Mouse (Mus musculus) embryonic facial prominence, embryonic 10.5 days (tissue): ENCODE data around the gene Syk. TPM values are rescaled to one million over a fixed set of nuclear protein-coding genes. Genes with fewer than 3 reads are reported as not detected.

Experiments used
- DNase-seq: peaks from one replicate; pipeline ENCODE4 v3.0.0-alpha.2; 2017; ENCODE audit warnings: low spot score
- H3K27ac ChIP-seq: fragments of 300-500 bp; sonication (generic); replicated peaks from 2 replicates; pipeline ENCODE4 v1.5.1; 2016; ENCODE audit warnings: mild to moderate bottlenecking
- H3K27me3 ChIP-seq: fragments of 300-500 bp; sonication (generic); replicated peaks from 2 replicates; pipeline ENCODE4 v1.6.1; 2016; ENCODE audit warnings: low read depth, mild to moderate bottlenecking; ENCODE audit not compliant: poor library complexity, severe bottlenecking
- H3K36me3 ChIP-seq: fragments of 300-500 bp; sonication (generic); replicated peaks from 2 replicates; pipeline ENCODE4 v1.6.1; 2016; ENCODE audit warnings: mild to moderate bottlenecking, moderate library complexity
- H3K4me1 ChIP-seq: fragments of 300-500 bp; sonication (generic); 2 replicates; pipeline ENCODE4 v1.6.1; 2016
- H3K4me3 ChIP-seq: fragments of 300-500 bp; sonication (generic); 2 replicates; pipeline ENCODE4 v1.5.1; 2016; ENCODE audit warnings: mild to moderate bottlenecking, moderate library complexity
- H3K9me3 ChIP-seq: fragments of 300-500 bp; sonication (generic); 2 replicates; pipeline ENCODE4 v1.6.1; 2016; ENCODE audit warnings: mild to moderate bottlenecking
- WGBS: fragments of 180-500 bp; shearing (Covaris S2); methylation state at CpG from one replicate; pipeline ENCODE4 v1.1.7; 2016; 5-methylcytosine and 5-hydroxymethylcytosine counted together
- polyA plus RNA-seq: library from polyadenylated mRNA; unstranded; fragments of >200 nt; fragmentation: Nextera tagmentation; extraction: Ambion mirVana; gene quantifications from 2 replicates; pipeline ENCODE4 v1.2.1, GENCODE M21; 2016

The Syk gene
- polyA plus RNA-seq, 1 experiment from 2014 or later, result 2.8 TPM

- H3K4me3 ChIP-seq, result no peak overlapping the region
- no peaks in the 10 kb centered on the region for H3K27me3 ChIP-seq
- H3K27ac ChIP-seq, result no peak overlapping the region
- H3K4me1 ChIP-seq, result peaks cover 5% of the 10 kb centered on the region; the same call in 1 of the 2 replicates
- DNase-seq, result no peak
- 94% methylated on average over 1 of the region's 1 CpGs for WGBS
- no peaks in the 10 kb centered on the region for H3K36me3 ChIP-seq
- no peaks in the 10 kb centered on the region for H3K9me3 ChIP-seq
Measured at GRCm38 (mm10) chr13:52607964-52608363, 25.0 kb downstream of the Syk start.

DNA sequence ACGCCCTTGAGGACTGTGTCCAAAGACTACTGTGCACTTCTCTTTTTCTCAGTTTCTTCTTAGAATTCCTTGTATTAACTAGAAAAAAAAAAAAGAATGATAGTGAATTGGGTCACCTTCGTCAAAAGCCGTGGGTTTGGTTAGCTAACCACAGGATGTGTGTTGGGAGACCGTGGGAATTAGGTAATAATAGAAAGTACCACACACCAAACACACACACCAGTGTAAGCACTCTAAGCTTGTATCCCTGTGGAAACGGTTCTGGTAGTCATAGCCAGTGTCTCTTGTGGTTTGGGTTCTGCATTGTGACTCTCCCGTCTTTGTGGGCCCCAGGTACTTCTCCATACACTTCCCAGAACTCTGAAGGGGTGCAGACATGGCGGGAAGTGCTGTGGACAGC, 27.5 kb downstream of the Syk start:
- no peaks in the 10 kb centered on the region for H3K4me1 ChIP-seq
- no peaks in the 10 kb centered on the region for H3K36me3 ChIP-seq
- no peaks in the 10 kb centered on the region for H3K9me3 ChIP-seq
- no peak for DNase-seq
- H3K4me3 ChIP-seq, result no peak overlapping the region
- H3K27me3 ChIP-seq, result no peaks in the 10 kb centered on the region
- 87% methylated on average over 7 of the region's 7 CpGs for whole genome bisulfite sequencing
- no peak overlapping the region for H3K27ac ChIP-seq

DNA sequence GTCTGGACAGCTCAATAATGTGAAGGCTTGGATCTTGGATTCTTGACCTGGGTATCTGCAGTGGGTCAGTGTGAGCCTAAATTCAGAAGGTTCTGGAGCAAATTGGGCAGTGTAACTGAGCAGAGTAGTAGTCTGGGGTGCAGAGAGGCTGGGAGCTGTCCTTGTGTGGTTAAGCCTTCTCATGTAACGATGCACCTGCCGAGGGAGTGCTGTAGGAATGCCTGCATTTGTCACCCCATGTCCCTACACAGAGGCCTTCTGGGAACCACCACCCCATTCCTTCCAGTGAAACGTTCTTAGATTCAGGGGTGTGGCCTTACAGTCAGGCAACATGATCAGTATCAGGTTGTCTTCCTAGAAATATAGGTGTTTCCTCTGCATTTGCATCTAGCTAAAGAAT, 30.3 kb downstream of the Syk start:
- WGBS, result 80% methylated on average over 3 of the region's 3 CpGs
- no peak overlapping the region for H3K4me3 ChIP-seq
- no peaks in the 10 kb centered on the region for H3K4me1 ChIP-seq
- no peak overlapping the region for H3K27ac ChIP-seq
- no peaks in the 10 kb centered on the region for H3K9me3 ChIP-seq
- no peaks in the 10 kb centered on the region for H3K36me3 ChIP-seq
- no peaks in the 10 kb centered on the region for H3K27me3 ChIP-seq
- no peak for DNase-seq

GRCm38 (mm10) chr13:52615085-52615484, 32.1 kb downstream of the Syk start:
- no peaks in the 10 kb centered on the region for H3K27me3 ChIP-seq
- 90% methylated on average over 4 of the region's 4 CpGs for WGBS
- no peak overlapping the region for H3K27ac ChIP-seq
- no peaks in the 10 kb centered on the region for H3K9me3 ChIP-seq
- no peaks in the 10 kb centered on the region for H3K4me1 ChIP-seq
- H3K4me3 ChIP-seq, result no peak overlapping the region
- H3K36me3 ChIP-seq, result no peaks in the 10 kb centered on the region
- no peak for DNase-seq

DNA sequence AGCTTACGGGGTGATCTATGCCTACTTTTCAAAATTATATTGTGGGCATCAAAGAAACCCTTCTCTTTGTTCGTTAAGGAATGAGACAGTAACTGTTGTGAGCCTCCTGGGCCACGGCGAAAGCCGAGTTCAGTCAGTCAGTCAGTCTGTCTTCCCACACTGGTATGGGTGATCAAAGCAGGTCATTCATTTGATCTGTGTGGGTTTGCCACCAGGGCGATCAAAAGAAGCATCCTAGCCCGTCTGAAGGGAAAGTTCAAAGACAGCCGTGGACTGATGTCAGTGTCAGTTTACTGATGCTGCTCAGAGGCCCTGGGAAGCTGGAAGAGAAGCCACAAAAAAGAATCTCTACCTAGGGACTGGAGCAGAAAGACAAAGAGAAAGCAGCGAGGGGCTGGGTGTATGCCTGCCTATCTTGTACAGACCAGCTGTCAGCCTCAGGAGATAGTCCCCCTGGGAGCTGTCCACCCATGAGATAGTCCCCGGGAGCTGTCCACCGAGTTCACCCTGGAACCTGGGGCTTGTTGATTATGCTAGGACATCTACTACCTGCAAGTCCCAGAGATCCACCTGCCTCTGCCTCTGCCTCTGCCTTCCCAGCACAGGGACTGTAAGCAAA, 34.2 kb downstream of the Syk start:
- H3K27me3 ChIP-seq, result 0 out of 2 replicates have a peak, but pooled peaks cover 3% of the 10 kb centered on the region
- H3K4me3 ChIP-seq, result no peak overlapping the region
- WGBS, result 74% methylated on average over 11 of the region's 11 CpGs
- no peaks in the 10 kb centered on the region for H3K36me3 ChIP-seq
- no peak overlapping the region for H3K27ac ChIP-seq
- H3K9me3 ChIP-seq, result no peaks in the 10 kb centered on the region
- H3K4me1 ChIP-seq, result no peaks in the 10 kb centered on the region
- no peak for DNase-seq

GRCm38 (mm10) chr13:52618592-52618991, 35.6 kb downstream of the Syk start:
- Histone ChIP-seq H3K27me3 (0 out of 2 replicates have a peak, but pooled peaks cover 3% of the 10 kb centered on the region), H3K27ac (no peak overlapping the region), H3K36me3 (no peaks in the 10 kb centered on the region), H3K9me3 (no peaks in the 10 kb centered on the region), H3K4me3 (no peak overlapping the region), H3K4me1 (no peaks in the 10 kb centered on the region)
- WGBS, result 87% methylated on average over 4 of the region's 4 CpGs
- no peak for DNase-seq

DNA sequence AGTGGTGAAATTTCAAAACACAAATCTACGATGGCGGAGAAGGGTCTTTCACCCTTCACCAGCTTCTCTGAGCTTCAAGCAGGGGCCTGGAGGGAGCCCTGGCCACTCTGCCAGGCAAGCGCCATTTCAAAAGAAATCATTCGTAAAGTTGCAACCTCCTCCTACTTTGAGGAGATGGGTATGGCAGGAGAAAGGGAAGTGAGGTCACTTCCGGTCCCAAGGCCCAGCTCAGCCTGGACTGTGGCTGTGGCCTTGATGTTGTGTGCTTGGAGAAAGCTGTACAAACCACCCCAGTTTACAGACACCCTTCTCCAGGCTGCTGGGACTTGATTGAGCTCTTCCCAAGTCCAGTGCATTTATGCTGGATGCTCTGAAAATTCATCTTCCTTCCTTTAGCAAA, 36.5 kb downstream of the Syk start:
- no peak overlapping the region for H3K4me3 ChIP-seq
- H3K27ac ChIP-seq, result no peak overlapping the region
- no peaks in the 10 kb centered on the region for H3K36me3 ChIP-seq
- H3K27me3 ChIP-seq, result 0 out of 2 replicates have a peak, but pooled peaks cover 3% of the 10 kb centered on the region
- no peaks in the 10 kb centered on the region for H3K9me3 ChIP-seq
- WGBS, result 87% methylated on average over 5 of the region's 5 CpGs
- no peak for DNase-seq
- no peaks in the 10 kb centered on the region for H3K4me1 ChIP-seq

DNA sequence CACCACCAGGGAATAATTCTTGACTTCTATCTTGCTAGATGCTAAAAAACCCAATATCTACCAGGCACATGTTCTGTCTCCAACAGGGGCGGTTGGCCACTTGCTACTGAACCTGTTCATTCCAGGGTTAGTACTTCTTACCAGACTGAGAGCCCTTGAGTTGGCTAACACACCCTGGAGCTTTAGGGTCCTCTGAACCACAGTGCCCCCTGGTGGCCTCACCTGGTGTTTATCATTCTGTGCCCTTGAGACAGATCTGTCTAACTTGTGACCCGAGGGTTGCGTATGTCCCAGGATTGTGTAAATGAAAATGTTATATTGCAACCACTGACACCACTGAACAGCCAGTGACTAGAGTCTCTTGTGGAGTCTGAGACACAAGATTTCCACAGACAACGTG, 41.1 kb downstream of the Syk start:
- peak; percentile 76 for DNase-seq
- 62% methylated on average over 4 of the region's 4 CpGs for WGBS
- H3K9me3 ChIP-seq, result no peaks in the 10 kb centered on the region
- no peak overlapping the region for H3K4me3 ChIP-seq
- no peaks in the 10 kb centered on the region for H3K36me3 ChIP-seq
- no peaks in the 10 kb centered on the region for H3K4me1 ChIP-seq
- H3K27ac ChIP-seq, result no peak overlapping the region
- 0 out of 2 replicates have a peak, but pooled peaks cover 3% of the 10 kb centered on the region for H3K27me3 ChIP-seq

DNA sequence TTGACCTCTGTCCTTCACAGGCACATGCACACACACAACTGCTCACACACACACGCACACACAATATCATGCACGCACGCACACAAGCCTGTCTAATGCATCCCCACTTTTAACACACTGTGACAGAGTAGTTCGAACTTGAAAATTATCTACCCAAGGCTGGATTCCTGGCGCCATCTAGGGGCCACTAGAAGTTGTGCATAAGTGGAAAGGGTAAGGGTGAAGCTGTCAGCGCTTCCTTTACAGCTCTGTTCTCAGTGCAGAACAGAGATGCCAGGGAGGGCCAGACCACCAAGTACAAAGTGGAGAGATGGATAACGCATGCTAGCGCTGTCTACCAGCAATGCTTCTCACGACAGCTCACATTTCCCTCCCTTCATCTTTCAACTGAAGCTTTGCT, 45.6 kb downstream of the Syk start:
- Histone ChIP-seq H3K4me3 (no peak overlapping the region), H3K27ac (no peak overlapping the region), H3K9me3 (no peaks in the 10 kb centered on the region), H3K4me1 (no peaks in the 10 kb centered on the region), H3K36me3 (no peaks in the 10 kb centered on the region), H3K27me3 (no peaks in the 10 kb centered on the region)
- DNase-seq, result peak; percentile 67
- 47% methylated on average over 9 of the region's 9 CpGs for WGBS

DNA sequence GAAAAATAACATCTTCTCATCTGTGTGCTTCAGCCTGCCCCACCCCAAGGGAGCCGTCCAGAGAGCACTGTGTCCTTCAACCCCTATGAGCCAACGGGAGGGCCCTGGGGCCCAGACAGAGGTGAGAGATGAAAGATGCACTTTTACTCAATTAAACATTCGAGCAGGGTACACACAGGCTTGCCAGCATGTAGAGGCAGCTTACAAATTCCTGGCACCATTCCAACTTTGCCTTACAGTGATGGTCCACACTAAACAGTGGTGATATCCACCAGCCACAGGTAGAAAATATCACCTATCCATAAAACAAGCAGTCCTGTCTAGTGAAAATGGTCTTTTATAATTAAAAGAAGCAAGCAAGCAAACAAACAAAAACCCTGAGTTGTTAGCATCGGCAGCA, 48.7 kb downstream of the Syk start:
- WGBS, result 76% methylated on average over 4 of the region's 4 CpGs
- Histone ChIP-seq H3K36me3 (no peaks in the 10 kb centered on the region), H3K27ac (no peak overlapping the region), H3K9me3 (no peaks in the 10 kb centered on the region), H3K4me3 (no peak overlapping the region), H3K4me1 (no peaks in the 10 kb centered on the region), H3K27me3 (no peaks in the 10 kb centered on the region)
- DNase-seq, result no peak

- Histone ChIP-seq H3K36me3 (no peaks in the 10 kb centered on the region), H3K27ac (no peak overlapping the region), H3K4me1 (no peaks in the 10 kb centered on the region), H3K27me3 (no peaks in the 10 kb centered on the region), H3K9me3 (no peaks in the 10 kb centered on the region), H3K4me3 (no peak overlapping the region)
- 86% methylated on average over 3 of the region's 3 CpGs for WGBS
- DNase-seq, result no peak
Measured at GRCm38 (mm10) chr13:52635484-52635883, 52.5 kb downstream of the Syk start.

GRCm38 (mm10) chr13:52636176-52636748, 53.3 kb downstream of the Syk start:
- Histone ChIP-seq H3K27ac (no peak overlapping the region), H3K36me3 (no peaks in the 10 kb centered on the region), H3K9me3 (no peaks in the 10 kb centered on the region), H3K4me3 (no peak overlapping the region), H3K4me1 (no peaks in the 10 kb centered on the region), H3K27me3 (no peaks in the 10 kb centered on the region)
- WGBS, result 87% methylated on average over 10 of the region's 10 CpGs
- no peak for DNase-seq

- WGBS, result 82% methylated on average over 3 of the region's 3 CpGs
Measured at GRCm38 (mm10) chr13:52646566-52646965, 63.6 kb downstream of the Syk start.

More at GRCm38 (mm10) chr13:52646566-52646965, 63.6 kb downstream of the Syk start:
- no peak overlapping the region for H3K4me3 ChIP-seq
- H3K4me1 ChIP-seq, result peaks cover 21% of the 10 kb centered on the region
- H3K27me3 ChIP-seq, result no peaks in the 10 kb centered on the region
- H3K9me3 ChIP-seq, result no peaks in the 10 kb centered on the region
- no peaks in the 10 kb centered on the region for H3K36me3 ChIP-seq
- no peak for DNase-seq
- 0 out of 2 replicates have a peak overlapping the region, but pooled peaks have one; percentile 10 for H3K27ac ChIP-seq
